Mouse (Mus musculus) retina, embryonic 14.5 days (tissue): ENCODE measurements around the gene Galnt14.

ENCODE experiments used
- DNase-seq: peaks from one replicate; pipeline ENCODE4 v3.0.0-alpha.2; 2015; ENCODE audit warnings: low spot score

Gene Galnt14

DNA sequence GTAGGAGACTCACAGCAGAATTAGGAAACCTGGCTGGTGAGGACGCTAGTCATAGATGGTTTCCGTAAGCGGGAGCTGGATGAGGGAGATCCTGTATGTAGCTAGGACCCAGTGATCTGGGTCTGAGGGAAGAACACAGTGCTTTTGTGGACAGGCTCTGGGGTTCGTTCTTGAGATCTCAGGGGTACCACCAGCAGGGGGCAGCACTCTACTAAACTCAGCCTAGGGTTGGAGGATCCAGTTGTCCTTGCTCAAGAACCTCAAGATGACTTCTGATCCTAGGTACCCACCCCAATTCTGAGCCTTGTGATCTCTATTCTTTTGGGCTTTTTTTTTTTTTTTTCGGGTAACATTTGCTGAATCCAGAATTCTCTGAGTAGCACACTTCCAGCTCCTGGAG is 137.8 kb downstream of the Galnt14 start:
- peak; percentile 49 for DNase-seq

GRCm38 (mm10) chr17:73571961-73572360 is 138.3 kb downstream of the Galnt14 start:
- DNase-seq, result no peak

DNA sequence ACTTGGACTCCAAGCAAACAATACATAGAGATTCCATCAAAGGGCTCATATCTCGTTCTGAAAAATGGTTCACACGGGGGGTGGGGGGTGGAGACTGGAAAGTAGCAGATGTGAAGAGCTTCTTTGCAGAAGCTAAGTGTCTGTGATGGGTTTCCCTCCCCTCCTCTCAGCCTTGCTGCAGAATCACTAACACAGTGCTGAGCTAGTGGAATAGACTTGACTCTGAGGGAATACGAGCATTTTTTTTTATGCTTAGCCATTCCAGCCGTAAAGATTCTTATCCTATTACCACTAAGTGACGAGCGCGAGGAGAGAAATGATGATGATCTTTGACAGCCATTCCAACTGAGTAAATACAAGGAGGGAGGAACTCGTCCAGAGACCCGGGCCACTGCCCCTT is 142.0 kb downstream of the Galnt14 start:
- no peak for DNase-seq

- no peak for DNase-seq
Measured at GRCm38 (mm10) chr17:73561149-73561548, 149.1 kb downstream of the Galnt14 start.

DNA sequence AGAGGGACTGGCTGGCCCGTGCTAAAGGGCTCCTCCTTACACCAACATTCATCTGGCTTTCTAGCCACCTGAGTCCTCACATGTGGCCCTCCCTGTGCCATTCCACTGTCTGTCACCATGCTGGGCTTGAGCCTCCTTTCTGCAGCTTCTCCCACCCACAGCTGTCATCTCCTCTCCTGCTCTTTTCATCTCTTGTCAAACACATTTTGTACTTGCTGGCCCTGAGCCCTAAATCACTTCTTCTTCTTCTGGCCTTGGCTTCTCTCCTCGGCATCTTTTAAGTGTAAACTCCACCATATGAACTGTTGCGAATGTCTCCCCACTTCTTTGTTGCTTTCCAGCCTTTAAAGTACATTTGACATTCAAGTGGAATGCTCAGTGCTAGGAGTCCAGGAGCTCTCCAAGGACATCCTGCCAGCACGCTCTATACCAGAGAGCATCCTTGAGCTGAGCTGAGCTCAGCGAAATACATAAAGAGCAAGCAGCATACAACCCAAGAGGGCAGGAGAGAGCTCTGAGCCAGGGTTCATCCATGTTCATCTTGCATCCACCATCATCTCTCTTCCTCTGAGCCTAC is 150.0 kb downstream of the Galnt14 start:
- DNase-seq, result no peak

DNA sequence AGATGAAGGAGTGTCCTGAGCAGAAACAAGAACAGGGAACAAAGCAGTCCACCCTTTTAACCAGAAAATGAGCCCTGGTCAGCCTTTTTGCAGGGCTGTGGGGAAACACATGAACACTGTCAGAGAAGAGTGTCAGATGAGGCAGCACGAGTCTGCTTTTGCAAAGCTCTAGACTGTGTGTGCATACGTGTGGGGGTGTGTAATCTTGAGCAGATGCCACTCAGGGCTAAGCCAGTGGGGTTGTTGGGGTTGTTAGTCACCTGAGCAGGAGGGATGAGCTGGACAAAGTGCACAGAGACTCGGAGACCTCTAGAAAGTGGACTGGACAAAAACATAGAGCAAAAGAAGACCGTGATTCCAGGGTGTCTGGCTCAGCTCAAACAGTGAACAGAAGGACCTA is 150.8 kb downstream of the Galnt14 start:
- no peak for DNase-seq

DNA sequence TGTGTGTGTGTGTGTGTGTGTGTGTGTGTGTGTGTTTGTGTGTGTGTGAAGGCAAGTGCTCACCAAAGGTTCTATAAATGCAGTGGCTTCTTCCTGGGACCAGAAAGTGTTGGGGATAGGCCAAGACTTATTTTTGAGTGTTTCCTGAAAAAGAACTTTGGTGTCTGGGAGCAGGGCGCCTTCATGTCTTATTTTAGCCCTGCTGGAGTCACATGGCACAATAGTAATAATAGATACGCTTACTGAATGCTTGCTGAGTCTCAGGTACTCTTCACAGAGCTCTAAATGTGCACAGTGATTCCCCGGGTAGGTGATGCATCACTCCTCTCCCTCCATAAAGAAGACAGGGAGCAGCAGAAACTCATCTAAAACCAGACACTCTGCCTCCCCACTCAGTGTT is 153.2 kb downstream of the Galnt14 start:
- no peak for DNase-seq

DNA sequence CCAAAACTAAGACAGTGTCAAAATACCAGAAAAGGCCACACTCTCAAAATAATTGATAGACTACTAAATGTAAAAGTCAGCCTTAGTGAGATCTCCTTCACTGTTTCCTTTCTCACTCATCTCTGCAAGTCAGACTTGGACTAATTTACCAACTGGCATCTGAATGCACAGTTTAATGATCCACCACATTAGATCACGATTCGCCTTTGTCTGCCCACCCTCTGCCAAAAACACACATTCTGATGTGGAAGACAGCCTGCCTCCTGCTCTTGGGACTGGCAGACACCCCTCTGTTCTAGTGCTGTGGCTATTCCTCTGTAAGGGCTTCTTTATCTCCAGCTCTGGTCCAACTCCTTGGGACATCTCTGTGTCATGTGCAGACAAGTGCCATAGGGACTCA is 153.8 kb downstream of the Galnt14 start:
- no peak for DNase-seq

- DNase-seq, result no peak
Measured at GRCm38 (mm10) chr17:73554668-73555067, 155.6 kb downstream of the Galnt14 start.

DNA sequence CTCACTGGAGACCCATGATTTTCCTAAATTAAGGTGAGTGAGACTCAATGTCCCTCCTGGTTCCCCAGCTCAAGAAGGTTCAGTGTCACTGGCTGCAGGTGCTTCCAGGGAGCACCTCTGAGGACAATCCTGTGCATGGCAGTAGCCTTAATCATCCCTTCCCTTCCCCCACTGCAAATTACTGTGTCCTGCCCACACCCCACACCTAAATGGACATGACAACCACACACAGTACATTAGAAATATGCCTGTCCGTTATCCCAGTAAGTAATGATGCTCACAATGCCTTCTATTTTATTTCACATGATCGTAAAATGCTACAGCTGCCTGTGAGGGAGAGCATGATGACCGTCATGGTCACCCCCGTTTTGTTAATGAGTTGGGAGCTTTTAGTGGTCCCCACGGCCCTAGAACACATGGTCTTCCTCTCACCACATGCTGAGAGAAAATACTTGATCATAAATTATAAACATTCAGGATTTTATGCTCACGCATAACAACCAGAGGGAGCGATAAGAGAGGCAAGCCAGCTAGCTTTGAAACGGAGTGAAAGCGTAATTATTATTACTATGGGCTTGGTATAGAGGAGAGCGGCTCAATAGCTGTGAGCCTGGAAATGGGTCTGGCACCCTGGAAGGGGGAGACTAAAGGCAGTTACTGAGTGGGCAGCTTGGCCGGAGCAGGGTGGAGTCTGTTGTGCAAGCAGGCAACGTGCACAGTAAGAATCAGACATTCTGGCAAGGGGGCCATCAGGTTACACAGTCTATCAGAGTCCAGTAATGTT is 161.3 kb downstream of the Galnt14 start:
- DNase-seq, result peak; percentile 24

DNA sequence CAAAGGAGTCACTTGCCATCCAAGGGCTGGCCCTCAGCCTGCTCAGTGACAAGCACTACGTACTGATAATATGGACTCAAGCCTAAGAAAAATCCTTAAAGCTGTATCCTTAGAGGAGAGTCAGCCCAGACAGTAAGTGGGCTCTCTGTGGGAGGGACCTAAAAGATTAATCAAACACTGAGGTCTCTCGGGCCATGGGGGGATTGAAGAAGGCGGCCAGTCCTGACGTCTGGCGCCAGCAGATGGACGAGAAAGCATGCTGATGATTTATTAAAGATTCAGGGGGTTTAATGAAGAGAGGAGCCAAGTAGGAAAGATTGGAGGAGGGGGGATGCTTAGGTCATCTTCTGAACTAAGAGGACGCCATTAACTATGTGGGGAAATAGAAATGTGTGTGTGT is 162.1 kb downstream of the Galnt14 start:
- peak; percentile 45 for DNase-seq

DNA sequence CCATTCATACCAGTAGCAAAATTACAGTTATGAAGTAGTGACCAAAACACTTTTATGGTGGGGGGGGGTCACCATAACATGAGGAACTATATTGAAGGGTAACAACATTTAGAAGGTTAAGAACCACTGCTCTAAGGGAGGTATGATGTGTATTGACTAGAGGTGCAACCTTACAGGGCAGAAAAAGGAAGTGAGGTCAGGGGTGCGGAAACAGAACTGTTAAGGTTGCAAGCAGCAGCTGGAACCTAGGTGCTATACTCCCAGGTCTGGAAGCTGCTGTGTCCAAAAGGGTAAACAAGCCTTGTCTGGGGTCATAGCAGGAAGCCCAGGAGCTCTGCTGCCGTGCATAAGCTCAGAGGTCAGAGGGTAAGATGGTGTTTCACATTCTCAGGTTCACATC is 162.8 kb downstream of the Galnt14 start:
- DNase-seq, result no peak

GRCm38 (mm10) chr17:73541911-73542310 is 168.3 kb downstream of the Galnt14 start:
- DNase-seq, result no peak

- DNase-seq, result no peak
Measured at GRCm38 (mm10) chr17:73541233-73541570, 169.1 kb downstream of the Galnt14 start.

DNA sequence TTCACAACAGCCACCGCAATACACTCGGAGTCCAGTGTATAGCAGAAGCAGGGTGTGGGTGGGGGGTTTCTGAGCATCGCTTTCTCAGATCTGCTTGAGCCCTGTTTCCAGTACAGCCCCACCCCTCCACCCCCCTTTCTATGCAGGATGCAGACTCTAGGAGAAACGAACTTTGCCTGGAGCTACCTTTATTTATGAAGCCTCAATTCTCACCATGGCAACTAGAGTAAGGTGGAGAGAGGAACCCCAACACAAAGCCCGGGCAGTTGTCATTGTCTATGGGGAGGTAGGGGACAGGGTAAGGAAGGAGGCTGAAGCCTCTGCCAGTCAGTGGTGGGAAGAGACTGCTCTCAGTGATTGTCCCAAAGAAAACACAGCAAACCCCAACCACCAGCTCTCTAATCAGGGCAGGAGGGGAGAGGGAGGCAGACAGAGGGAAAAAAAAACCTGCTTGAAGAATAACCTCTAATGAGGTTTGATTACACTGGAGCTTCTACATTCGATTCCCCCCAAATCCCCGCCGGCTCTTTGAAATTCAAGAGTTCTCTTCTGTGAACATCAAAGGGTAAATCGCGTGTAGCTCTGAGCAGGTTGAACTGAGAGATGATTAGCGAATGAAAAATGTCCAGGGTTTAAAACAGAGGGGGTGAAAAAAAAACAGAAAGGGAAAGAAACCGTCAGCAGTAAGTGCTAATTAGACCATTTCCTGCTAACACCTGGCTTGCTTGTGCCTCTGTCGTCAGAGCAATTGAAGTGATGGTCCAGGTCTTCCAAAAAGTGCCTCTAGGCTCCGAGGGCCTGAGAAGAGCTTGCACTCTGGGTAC is 169.6 kb downstream of the Galnt14 start:
- DNase-seq, result peak; percentile 20

- DNase-seq, result no peak
Measured at GRCm38 (mm10) chr17:73531896-73532295, 178.4 kb downstream of the Galnt14 start.

DNA sequence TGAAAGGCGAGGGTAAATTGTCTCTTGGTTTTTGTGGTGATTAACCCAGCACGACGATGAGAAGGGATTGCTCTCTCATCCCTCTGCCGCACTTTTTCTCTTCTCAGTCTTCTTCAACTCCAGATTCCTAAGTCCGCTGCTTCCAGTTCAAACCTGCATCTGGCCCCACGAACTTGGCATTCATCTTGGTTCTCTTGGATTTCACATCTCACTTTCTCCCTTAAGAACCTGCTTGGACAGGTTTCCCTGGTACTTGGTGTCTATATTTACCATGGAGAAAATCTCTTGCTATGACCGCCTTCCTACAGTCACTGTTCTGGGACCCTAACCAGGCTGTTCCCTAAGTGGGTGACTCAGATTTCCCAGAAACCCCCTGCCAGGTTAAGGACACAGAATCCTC is 188.1 kb downstream of the Galnt14 start:
- DNase-seq, result no peak

DNA sequence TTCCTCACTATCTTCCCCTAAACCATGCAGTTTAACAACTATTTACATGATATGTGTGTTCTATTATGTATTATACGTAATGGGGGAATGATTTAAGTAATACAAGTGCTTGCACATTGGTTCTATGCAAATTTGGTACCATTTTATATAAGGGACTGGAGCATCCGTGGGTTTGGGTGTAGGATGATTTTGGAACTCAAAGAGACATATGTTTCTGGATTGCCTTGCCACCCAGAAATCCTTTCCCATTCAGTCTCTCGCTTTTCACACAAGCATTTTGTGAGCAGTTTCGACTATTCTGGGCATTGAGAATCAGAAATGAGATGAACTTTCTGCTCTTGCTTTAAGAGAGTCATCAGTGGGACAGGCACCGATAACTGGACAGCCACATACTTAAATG is 190.9 kb downstream of the Galnt14 start:
- DNase-seq, result no peak

GRCm38 (mm10) chr17:73518359-73518758 is 191.9 kb downstream of the Galnt14 start:
- no peak for DNase-seq

DNA sequence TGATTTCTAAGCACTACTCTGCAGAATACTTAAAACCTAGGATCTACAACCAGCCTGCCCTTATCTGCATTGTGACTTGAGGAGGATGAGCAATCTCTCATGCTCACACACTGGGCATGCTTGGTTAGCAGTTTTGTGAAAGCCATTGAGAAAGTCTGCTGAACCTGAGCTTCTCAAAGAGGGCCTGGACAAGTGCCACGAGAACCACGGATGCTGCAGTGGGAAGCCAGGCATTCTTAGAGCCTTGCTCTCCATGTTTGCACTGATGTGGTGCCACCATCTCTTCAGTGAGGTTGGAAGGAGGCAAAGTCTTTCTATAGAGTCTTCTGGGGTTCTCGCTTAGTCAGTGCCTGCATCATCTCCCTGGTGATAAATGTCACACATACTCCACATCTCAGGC is 194.7 kb downstream of the Galnt14 start:
- no peak for DNase-seq

GRCm38 (mm10) chr17:73514862-73515261 is 195.4 kb downstream of the Galnt14 start:
- no peak for DNase-seq

DNA sequence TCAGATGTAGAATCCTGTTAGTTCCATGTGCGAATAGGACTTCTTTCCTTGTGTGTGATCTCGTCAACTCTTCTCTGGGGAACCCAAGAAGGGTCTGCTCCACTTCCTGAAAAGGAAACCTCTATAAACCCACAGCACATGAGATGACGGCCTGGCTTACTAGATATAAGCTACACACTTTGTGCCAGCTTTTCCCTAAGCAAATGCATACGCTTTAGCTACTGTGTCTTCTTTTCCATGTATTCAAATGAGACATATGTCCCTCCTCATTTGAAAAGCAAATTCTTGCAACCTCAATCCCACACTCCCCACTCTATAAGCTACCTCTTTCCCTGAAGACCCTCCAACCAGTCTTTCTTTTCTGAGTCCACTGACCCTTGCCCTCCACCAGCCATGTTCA is 196.0 kb downstream of the Galnt14 start:
- no peak for DNase-seq

- DNase-seq, result no peak
Measured at GRCm38 (mm10) chr17:73512844-73513243, 197.4 kb downstream of the Galnt14 start.
